Comparison of ENCODE assay signal across 12 mouse cellular contexts in genomic region chr2:128277387-128278123, GRCm38 (mm10).
A peak's percentile ranks its signal among the peaks of the same experiment; 100 is the strongest.
DNase-seq lines count a peak whose midpoint lies in the region; ATAC-seq and TF ChIP-seq lines count a peak whose summit lies in the region.
"Had no signal": no experiment of that assay in that cellular context is flagged by ENCODE, and none has a peak within 500 bp of the region (broad histone marks: within the 10 kb centered on the region; RNA-seq: fewer than 3 reads in every experiment).

No protein-coding gene starts in this region.

- H3K36me3 ChIP-seq in heart, embryonic 12.5 days, result no peaks in the 10 kb centered on the region
- H3K36me3 ChIP-seq in lung, embryonic 16.5 days (ENCODE audit: control insufficient read depth, insufficient read depth, low read length), result no peaks in the 10 kb centered on the region
- H3K36me3 ChIP-seq in heart, embryonic 14.5 days (ENCODE audit: control insufficient read depth, insufficient read depth, low read length), result no peaks in the 10 kb centered on the region
- no peaks in the 10 kb centered on the region for H3K36me3 ChIP-seq in midbrain, postnatal 0 days (ENCODE audit: insufficient read depth, low read length)
- no peaks in the 10 kb centered on the region for H3K36me3 ChIP-seq in intestine, embryonic 15.5 days
- H3K36me3 ChIP-seq: neural tube, embryonic 12.5 days had no signal

- H3K4me1 ChIP-seq in heart, embryonic 12.5 days (replicated peaks), result peaks cover 42% of the 10 kb centered on the region
- H3K4me1 ChIP-seq in lung, embryonic 16.5 days (replicated peaks; ENCODE audit: control insufficient read depth, insufficient read depth, low read length), result peaks cover 24% of the 10 kb centered on the region
- peaks cover 27 to 33% of the 10 kb centered on the region in 2 experiments for H3K4me1 ChIP-seq in heart, embryonic 14.5 days (ENCODE audit: control insufficient read depth in 2 of 2, insufficient read depth in 2 of 2, low read length in 2 of 2)
- peaks cover 15% of the 10 kb centered on the region for H3K4me1 ChIP-seq in midbrain, postnatal 0 days (ENCODE audit: insufficient read depth, low read length)
- H3K4me1 ChIP-seq in intestine, embryonic 15.5 days (replicated peaks), result peaks cover 12% of the 10 kb centered on the region

- H3K27me3 ChIP-seq in heart, embryonic 12.5 days (replicated peaks), result no peaks in the 10 kb centered on the region
- no peaks in the 10 kb centered on the region for H3K27me3 ChIP-seq in lung, embryonic 16.5 days (ENCODE audit: control insufficient read depth, insufficient read depth, low read depth, low read length)
- H3K27me3 ChIP-seq in heart, embryonic 14.5 days (ENCODE audit: control insufficient read depth, insufficient read depth, low read length), result no peaks in the 10 kb centered on the region
- 0 out of 2 replicates have a peak, but pooled peaks cover 3% of the 10 kb centered on the region for H3K27me3 ChIP-seq in midbrain, postnatal 0 days (ENCODE audit: insufficient read depth, low read length)
- no peaks in the 10 kb centered on the region for H3K27me3 ChIP-seq in intestine, embryonic 15.5 days (replicated peaks)
- H3K27me3 ChIP-seq: neural tube, embryonic 12.5 days had no signal

- DNase-seq in heart, postnatal 25 days (ENCODE audit: low spot score), result no peak
- DNase-seq in lung, postnatal 36 days, result no peak
- peak; percentile 56 for DNase-seq in midbrain, postnatal 0 days (ENCODE audit: low spot score)
- no peak for DNase-seq in layer of hippocampus, adult 18-20 months (ENCODE audit: low spot score in 2 of 2)
- DNase-seq: kidney, postnatal 4 days; right cerebral cortex, postnatal 25 days had no signal

- intact Hi-C loops in heart, postnatal 25 days (cut with DNase I), result no loop called here

- peak; percentile 24; the same call in 1 of the 2 replicates for ATAC-seq in heart, embryonic 12.5 days (ENCODE audit: insufficient number of reproducible peaks, low FRiP score)
- peak; percentile 51; the same call in 1 of the 2 replicates for ATAC-seq in lung, embryonic 16.5 days (ENCODE audit: low read depth)
- no peak for ATAC-seq in heart, embryonic 14.5 days (ENCODE audit: insufficient number of reproducible peaks, insufficient read depth, low FRiP score, low read depth)
- no peak for ATAC-seq in midbrain, postnatal 0 days (ENCODE audit: low FRiP score)
- no peak for ATAC-seq in intestine, embryonic 15.5 days

- H3K27ac ChIP-seq in heart, embryonic 12.5 days (ENCODE audit: poor library complexity, severe bottlenecking), result peak overlapping the region; percentile 77
- peak overlapping the region; percentile 62 for H3K27ac ChIP-seq in lung, embryonic 16.5 days (ENCODE audit: low read length)
- H3K27ac ChIP-seq in heart, embryonic 14.5 days (replicated peaks in 1 of 2; ENCODE audit: control insufficient read depth in 1 of 2, insufficient read depth in 1 of 2, low read depth in 2 of 2, low read length in 2 of 2), result peak overlapping the region; percentile 27 to 58
- 0 out of 2 replicates have a peak overlapping the region, but pooled peaks have one; percentile 32 for H3K27ac ChIP-seq in midbrain, postnatal 0 days (ENCODE audit: low read depth, low read length)
- no peak overlapping the region for H3K27ac ChIP-seq in intestine, embryonic 15.5 days
- H3K27ac ChIP-seq: macrophage; neural tube, embryonic 12.5 days had no signal

- H3K9me3 ChIP-seq in heart, embryonic 12.5 days (replicated peaks), result no peaks in the 10 kb centered on the region
- H3K9me3 ChIP-seq in lung, embryonic 16.5 days (ENCODE audit: control insufficient read depth, low read length), result no peaks in the 10 kb centered on the region
- H3K9me3 ChIP-seq in heart, embryonic 14.5 days (ENCODE audit: control insufficient read depth, low read length), result no peaks in the 10 kb centered on the region
- H3K9me3 ChIP-seq in midbrain, postnatal 0 days (ENCODE audit: low read length), result no peaks in the 10 kb centered on the region
- no peaks in the 10 kb centered on the region for H3K9me3 ChIP-seq in intestine, embryonic 15.5 days
- H3K9me3 ChIP-seq: neural tube, embryonic 12.5 days had no signal

- no peak overlapping the region; the same call in 1 of the 2 replicates for H3K9ac ChIP-seq in heart, embryonic 12.5 days
- H3K9ac ChIP-seq in lung, embryonic 16.5 days (ENCODE audit: low read length), result no peak overlapping the region
- no peak overlapping the region for H3K9ac ChIP-seq in heart, embryonic 14.5 days (ENCODE audit: low read length)
- H3K9ac ChIP-seq in midbrain, postnatal 0 days (replicated peaks; ENCODE audit: low read length, poor library complexity, severe bottlenecking), result no peak overlapping the region
- no peak overlapping the region for H3K9ac ChIP-seq in intestine, embryonic 15.5 days
- H3K9ac ChIP-seq: neural tube, embryonic 12.5 days had no signal

- H3K4me2 ChIP-seq in heart, embryonic 12.5 days, result no peak overlapping the region
- H3K4me2 ChIP-seq in lung, embryonic 16.5 days (ENCODE audit: low read depth, low read length), result no peak overlapping the region
- H3K4me2 ChIP-seq in heart, embryonic 14.5 days (ENCODE audit: low read length), result no peak overlapping the region
- H3K4me2 ChIP-seq in midbrain, postnatal 0 days (ENCODE audit: low read depth, low read length, poor library complexity, severe bottlenecking), result no peak overlapping the region
- H3K4me2 ChIP-seq in intestine, embryonic 15.5 days (replicated peaks), result no peak overlapping the region
- H3K4me2 ChIP-seq: neural tube, embryonic 12.5 days had no signal

- no peak for TF ChIP-seq CTCF in midbrain, postnatal 0 days (IDR thresholded peaks at IDR 0.05)

- 59% methylated on average over 4 of the region's 4 CpGs for WGBS in heart, embryonic 12.5 days
- WGBS in lung, embryonic 16.5 days, result 52% methylated on average over 4 of the region's 4 CpGs
- WGBS in heart, embryonic 14.5 days, result 79% methylated on average over 4 of the region's 4 CpGs
- WGBS in midbrain, postnatal 0 days, result 62% methylated on average over 4 of the region's 4 CpGs
- WGBS in intestine, embryonic 15.5 days, result 58% methylated on average over 4 of the region's 4 CpGs

- no peak overlapping the region for H3K4me3 ChIP-seq in heart, embryonic 12.5 days
- H3K4me3 ChIP-seq in lung, embryonic 16.5 days (ENCODE audit: low read length), result no peak overlapping the region
- no peak overlapping the region for H3K4me3 ChIP-seq in heart, embryonic 14.5 days (ENCODE audit: control insufficient read depth in 1 of 2, insufficient read depth in 1 of 2, low read depth in 1 of 2, low read length in 2 of 2)
- no peak overlapping the region for H3K4me3 ChIP-seq in midbrain, postnatal 0 days (ENCODE audit: low read depth, low read length)
- H3K4me3 ChIP-seq in intestine, embryonic 15.5 days (replicated peaks), result no peak overlapping the region
- H3K4me3 ChIP-seq: neural tube, embryonic 12.5 days had no signal

Comparison
In these comparisons a context has a peak if more than half of its experiments do, and no peak if none do; other contexts are left out.
1. ATAC-seq: peak in heart, embryonic 12.5 days (single experiment) and lung, embryonic 16.5 days (single experiment); none in heart, embryonic 14.5 days (single experiment), midbrain, postnatal 0 days (single experiment) and intestine, embryonic 15.5 days (single experiment).